Mouse (Mus musculus) cortical plate, adult 2 months (tissue): ENCODE measurements at regions not wholly inside any gene's neighbourhood (a gene's known extent, or its start where the extent isn't known, plus 50 kb on each side); places are given as distances from the start of the nearest gene placed in this dataset.

Source experiments
- CTCF ChIP-seq: fragments of 200-500 bp; IDR thresholded peaks from 2 replicates; pipeline ENCODE4 v1.5.1; 2011; ENCODE audit warnings: mild to moderate bottlenecking, control low read depth, low read length; ENCODE audit not compliant: insufficient read depth; ENCODE audit errors: extremely low read depth
- POLR2A ChIP-seq: fragments of 200-500 bp; IDR thresholded peaks from 2 replicates; pipeline ENCODE4 v1.6.1; 2011; ENCODE audit warnings: mild to moderate bottlenecking, low read length, control low read depth; ENCODE audit not compliant: insufficient read depth; ENCODE audit errors: extremely low read depth

GRCm38 (mm10) chrX:166704311-166704710 lies 118.8 kb upstream of the Egfl6 start:
- TF ChIP-seq POLR2A (no peak), CTCF (no peak)
